Mouse (Mus musculus) embryo, embryonic 9.5 days (tissue): ENCODE measurements around the gene Gm45799.

ENCODE experiments used
- DNase-seq: peaks from one replicate; pipeline ENCODE4 v3.0.0-alpha.2; 2017; ENCODE audit errors: extremely low spot score

Gene Gm45799

DNA sequence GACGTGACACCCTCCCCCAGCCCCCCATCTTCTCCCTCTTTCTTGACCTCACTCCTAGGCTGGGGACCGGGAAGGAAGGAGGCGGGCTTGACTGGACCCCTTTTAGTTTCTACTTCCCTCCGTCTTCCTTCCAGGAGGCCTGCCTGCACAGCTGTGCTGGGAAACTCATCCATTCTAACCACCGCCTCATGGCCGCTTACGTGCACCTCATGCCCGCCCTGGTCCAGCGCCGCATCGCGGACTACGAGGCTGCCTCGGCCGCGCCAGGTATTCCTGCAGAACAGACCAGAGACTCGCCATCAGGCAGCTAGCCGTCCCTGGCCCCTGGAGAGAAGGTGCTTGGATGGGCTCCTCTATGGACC, 523 bp downstream of the Gm45799 start:
- DNase-seq: no peak

DNA sequence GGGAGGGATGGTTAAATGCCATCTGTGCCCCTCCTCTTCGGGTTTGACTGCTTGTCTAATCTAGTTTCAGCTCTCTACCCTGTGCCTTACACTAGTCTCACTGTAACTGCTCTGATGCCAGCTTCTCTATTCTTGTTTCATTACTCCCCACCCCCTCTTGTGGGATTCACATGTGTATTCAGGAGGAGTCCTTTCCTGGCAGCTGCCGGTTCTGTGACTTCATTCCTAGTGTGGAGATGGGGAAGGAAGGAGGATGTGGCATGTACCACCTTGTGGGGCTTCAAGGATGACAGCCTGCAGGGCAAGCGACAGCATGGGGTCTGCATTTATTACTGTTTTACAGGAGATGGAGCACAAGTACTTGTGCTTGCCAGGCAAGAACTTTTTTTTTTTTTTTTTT, 1.6 kb downstream of the Gm45799 start:
- DNase-seq: no peak

DNA sequence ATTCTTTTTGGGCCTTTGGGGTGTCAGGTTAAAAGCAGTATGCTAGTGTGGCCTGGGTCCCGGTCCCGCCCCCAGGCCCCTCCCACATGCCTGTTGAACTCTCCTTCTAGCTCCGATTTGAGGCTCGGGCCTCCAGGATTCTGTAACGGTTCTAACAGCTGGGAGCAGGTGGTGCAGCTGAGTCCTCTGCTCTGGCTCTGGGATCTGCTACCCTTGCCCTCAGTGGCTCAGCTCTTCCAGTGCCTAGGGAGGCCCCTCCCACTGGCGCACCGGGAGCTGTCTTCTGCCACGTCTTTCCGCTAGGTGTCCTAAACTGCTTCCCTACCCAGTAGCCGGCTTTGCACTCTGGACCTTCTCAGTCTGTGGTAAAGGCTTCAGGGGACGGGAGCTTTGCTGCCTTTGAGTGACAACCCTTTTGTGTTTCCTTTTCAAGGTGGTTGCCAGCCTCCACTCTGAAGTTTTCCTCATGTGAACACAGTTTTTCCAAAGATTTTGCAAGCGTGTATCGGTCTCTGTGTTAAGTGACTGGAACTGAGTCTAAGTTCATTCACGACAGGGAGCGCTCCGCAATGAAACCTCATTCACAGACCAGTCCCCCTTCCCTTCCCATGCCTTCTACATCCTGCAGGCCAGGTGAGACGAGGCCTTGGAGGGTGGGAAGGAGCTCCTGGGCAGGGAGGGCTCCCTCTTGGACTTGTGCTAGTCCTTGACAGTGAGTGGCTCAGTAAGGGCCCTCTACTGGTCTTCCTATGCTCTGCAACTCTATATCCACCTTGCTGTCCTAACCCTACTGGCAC, 10.5 kb downstream of the Gm45799 start, which contains the start of gene Dnhd1:
TSS of gene Dnhd1 (plus strand) at position 189 of the 797 bp plus-strand sequence.
- peak; percentile 79 for DNase-seq

DNA sequence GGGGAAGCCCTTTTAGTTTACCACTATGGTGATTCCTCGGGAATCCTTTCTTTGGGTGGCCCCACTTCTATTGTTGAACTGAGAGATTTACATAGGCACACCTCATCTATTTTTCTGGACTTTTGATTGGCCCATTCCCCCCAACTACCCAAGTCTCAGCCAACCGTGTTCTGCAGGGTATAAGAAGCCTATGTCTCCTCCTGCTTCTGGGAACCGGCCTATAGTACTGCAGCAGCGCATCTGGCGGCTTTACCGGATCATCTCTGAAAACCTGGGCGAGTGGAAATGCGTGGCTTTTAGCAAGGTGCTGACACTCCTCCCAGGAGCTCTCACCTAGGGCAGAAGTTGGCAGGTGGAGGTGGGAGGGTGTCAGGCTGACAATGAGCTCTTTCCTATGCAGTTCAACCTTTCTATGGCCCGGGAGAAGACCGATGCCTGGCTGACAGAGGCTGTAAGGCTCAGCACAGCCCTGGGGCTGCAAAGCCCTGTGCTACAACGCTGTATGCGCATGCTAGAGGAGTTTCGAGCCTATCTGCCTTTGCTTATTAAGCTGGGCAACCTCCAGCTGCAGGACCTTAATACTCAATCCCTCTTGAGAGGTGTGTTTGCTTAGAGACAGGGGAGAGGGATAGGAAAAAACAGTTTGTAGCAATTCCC, 45.3 kb downstream of the Gm45799 start:
- DNase-seq: peak; percentile 18

DNA sequence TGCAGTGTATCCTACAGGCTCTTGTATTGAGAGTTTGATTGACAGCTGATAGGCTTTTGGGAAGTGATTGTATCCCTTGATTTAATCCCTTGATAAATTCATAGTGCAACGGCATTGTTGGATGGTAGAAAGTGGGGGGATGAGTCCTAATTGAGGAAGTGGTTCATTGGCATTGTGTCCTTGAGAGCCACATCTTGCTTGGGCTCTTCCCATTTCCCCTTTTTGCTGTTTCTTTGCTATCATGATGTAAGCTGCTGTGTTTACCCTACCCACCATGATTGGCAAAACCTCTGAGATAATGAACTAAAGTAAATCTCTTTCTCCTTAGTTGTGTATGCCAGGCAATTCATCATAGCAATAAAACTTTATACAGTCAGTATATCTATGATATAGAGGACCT, 50.5 kb downstream of the Gm45799 start:
- DNase-seq: no peak

DNA sequence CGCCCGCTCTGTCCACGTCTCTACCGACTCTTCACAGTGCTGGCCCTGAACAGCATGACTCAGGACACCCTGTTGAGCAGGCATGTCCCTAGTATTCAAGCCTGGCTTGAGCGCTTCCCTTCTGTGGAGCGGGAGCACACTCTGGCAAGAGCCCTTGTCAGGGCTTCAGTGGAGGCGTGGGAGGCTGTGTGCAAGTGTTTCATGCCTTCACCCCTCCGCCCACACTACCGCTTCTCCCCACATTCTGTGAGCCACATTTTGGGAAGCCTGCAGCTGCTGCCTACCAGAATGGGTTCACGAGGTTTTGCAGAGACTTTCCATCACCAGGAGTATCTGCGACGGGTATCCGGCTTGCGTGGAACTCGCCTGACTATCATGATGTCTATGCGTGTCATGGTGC, 62.8 kb downstream of the Gm45799 start:
- DNase-seq: no peak

DNA sequence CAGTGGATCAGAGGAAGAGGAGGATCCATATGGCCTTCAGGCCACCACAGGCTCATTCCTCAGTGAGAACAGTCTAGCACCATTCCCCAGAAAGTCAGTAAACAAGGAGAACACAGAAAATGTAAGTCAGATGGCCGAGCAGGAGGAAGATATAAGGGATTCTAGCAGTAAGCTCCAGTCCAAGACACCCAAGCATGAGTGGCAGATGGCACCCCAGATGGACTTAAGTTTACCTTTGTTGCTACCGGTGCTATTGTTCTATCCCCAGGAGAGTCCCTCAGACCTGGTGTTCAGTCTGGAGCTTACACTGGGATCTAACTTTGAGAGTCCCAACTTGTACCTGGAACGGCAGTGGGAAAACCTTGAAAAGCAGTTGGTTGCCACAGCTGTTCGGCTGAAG, 63.5 kb downstream of the Gm45799 start:
- DNase-seq: no peak

DNA sequence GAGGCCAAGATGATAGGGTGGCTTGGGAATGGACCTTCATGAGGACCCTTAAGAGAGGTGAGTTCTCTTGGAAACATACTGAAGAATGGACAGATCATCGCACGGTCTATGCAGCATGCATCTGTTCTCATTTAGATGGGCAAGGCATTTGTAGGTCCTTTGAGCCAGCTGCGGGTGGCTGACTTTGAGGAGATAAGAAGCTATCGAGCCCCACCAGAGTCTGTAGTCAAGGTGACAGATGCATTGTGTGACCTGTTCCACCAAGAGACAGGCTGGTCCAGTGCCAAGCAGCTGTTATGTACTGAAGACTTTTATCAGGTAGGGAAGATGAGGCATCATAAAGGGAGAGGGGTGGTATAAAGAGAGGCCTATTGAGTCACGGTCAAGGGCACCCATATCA, 68.4 kb downstream of the Gm45799 start:
- no peak for DNase-seq

DNA sequence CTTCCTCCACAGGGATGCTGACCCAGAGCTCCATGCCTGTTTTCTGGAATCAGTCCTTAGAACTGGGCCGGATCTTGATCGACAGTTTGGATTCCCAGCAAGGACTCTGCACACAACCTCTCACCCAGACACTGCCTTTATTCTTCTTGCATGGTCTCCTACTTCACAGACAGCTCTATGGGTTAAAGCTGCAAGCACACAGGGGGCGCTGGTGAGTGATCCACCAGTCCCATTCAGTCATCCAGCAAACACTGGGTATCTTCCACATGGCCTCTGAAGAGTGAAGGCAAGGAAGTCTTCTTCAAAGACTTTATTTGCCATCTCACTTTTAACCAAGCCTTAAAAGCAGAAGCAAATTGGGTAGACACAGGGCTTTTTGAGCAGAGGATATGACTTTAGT, 75.0 kb downstream of the Gm45799 start:
- no peak for DNase-seq

DNA sequence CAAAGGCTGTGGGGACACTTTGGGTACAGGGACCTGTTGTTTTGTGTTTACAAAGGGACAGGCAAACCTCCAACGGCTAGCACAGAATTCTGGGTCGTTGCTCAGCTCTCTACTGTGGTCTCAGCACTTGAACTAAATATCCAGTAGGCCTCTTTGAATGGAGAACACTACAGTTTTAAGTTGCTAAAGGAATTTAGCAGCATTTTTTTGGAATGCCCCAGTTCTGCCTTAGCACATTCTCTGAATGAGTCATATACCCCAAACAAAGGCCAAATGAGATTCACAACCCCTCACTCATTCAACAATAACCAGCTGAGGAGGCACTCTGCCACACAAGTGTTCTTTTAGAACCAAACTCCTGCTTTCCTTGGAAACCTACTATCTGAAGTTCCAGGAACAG, 81.6 kb downstream of the Gm45799 start:
- no peak for DNase-seq

DNA sequence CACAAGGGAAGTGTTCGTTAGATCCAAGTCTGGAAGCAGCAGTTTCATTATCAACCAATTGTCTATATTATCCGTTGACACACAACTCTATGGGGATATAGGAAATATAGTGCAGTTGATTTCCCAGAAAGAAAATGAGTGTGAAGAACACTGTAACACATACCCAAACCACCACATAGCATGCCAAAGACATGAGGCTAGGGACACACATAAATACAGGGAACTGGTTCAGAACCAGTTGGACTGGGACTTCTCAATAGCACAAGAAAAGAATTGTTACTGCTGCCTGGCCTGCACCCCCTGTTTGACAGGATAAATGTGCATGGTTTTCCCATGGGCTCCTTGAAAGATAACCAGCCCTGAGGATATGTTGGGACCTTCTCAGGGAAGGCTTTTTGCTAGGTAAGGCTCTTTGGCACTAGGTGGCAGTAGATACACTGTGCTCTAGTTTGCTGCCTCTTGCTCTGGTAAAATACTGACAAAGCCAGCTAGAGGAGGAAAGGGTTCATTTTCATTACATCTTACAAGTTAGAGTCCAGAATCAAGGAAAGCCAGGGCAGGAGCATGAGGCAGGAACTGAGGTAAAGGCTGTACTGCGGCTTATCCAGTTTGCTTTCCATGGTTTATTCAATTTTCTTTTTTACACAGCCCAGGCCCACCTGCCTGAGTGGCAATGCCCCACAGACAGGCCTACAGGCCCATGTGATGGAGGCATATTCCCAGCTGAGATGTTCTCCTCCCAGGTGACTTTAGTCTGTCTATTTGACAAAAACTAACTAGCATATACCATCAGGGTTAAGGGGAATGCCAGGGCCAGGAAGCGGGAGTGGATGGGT, 86.0 kb downstream of the Gm45799 start:
- peak; percentile 55 for DNase-seq

DNA sequence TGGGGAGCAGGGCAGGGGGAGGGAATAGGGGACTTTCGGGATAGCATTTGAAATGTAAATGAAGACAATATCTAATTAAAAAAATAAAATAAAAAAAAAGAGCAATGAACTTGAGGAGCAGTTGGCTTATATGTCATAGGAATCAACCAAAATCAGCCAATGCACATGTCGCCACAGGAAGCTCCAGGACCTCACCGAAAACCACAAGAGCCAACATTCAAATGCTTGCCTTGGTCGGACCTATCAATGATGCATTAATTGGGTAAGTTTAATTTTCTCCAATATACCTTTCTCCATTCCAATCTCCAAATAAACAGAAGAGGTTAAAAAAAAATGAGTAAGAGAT, 86.6 kb downstream of the Gm45799 start:
- no peak for DNase-seq

DNA sequence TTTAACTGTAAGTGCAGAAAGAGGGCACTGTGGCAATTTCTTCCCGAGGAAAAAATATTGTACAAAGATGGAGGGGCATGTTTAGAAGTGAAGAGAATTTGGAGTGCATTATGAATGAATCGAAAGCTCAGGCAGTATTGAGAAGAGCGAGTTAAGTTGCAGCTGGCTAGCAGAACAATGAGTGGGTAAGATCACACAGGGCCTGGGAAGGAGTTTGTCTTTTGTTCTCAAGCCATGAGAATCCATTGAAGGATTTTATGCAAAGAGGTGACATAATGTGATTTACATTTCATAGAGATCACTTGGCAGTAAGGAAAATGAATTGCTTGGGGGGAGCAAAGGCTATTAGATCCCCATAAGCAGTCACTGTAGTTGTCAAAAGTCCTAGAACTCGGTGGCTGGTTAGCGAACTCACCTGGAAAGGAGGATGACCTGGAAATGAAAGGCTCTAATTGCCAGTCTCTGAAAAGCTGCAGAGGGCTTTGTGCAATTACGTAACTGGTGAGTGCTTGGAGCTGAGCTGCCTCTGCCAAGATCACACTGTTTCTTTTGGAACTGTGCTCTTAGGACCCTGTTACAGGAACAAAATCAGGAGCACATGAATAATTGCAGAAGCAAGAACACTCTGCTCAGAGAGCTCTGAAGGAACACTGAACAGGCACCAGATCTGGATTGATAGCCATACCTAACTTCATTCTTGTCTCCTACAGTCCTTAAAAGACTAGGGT, 88.5 kb downstream of the Gm45799 start:
- DNase-seq: no peak

DNA sequence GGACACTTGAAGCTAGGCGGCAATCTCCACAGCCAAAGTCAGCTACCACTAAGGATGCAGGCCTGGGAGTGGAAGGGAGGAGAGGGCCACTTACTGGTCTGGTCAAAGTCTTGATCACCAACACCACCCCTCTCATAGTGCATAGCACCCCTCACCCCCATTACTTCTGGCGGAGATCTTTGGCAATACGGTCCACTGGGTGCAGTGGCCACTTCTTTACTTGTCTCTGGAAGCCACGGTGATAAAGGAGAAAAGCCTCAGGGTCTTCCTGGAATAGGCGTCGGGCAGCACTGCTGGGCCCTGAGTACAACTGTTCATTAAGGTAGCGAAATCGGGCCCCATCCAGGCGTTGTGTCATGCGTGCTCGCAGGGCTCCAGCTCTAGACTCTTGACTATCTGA, 93.5 kb downstream of the Gm45799 start:
- DNase-seq: no peak
